Mouse (Mus musculus) lung, adult 2 months (tissue): ENCODE results near the gene Epas1.

ENCODE experiments used
- CTCF ChIP-seq: fragments of 200-500 bp; IDR thresholded peaks from 2 replicates; pipeline ENCODE4 v1.5.1; 2011; ENCODE audit warnings: mild to moderate bottlenecking, low read length, control low read depth; ENCODE audit not compliant: insufficient read depth
- POLR2A ChIP-seq: fragments of 200-500 bp; IDR thresholded peaks from 2 replicates; pipeline ENCODE4 v1.6.1; 2011; ENCODE audit warnings: low read depth, mild to moderate bottlenecking, control low read depth, low read length, borderline replicate concordance; ENCODE audit errors: extremely low read depth

DNA sequence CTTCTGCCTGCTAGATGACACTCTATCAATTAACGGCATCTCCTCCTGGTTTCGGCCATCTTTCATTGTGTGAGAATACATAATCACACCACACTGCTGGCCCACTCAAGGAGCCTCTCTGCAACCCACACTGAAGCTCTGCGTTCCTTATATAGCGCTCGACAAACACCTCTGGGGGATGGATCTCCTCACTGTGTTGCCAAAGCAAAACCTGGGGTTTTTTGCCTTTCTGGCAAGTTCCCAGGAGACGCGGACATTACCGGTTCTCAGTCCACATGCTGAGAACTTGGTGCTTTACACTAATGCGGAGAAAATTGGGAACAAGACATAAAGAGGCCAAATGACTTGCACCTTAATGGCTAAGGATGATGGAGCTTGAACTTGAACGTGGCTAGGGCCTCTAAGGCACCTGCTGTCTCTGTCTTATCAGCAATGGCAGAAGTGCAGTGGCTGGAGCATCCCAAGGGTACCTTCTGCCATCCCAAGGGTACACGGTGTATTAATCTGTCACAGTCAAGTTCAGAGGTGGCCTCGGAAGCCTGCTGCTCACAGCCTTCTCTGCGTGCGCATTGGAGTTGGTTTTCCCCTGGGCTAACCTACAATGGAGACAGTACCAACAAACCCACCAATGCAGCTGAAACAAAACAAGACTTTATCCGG is 19.6 kb downstream of the Epas1 start:
- TF ChIP-seq POLR2A (no peak), CTCF (no peak)
